In the genomic region with DNA sequence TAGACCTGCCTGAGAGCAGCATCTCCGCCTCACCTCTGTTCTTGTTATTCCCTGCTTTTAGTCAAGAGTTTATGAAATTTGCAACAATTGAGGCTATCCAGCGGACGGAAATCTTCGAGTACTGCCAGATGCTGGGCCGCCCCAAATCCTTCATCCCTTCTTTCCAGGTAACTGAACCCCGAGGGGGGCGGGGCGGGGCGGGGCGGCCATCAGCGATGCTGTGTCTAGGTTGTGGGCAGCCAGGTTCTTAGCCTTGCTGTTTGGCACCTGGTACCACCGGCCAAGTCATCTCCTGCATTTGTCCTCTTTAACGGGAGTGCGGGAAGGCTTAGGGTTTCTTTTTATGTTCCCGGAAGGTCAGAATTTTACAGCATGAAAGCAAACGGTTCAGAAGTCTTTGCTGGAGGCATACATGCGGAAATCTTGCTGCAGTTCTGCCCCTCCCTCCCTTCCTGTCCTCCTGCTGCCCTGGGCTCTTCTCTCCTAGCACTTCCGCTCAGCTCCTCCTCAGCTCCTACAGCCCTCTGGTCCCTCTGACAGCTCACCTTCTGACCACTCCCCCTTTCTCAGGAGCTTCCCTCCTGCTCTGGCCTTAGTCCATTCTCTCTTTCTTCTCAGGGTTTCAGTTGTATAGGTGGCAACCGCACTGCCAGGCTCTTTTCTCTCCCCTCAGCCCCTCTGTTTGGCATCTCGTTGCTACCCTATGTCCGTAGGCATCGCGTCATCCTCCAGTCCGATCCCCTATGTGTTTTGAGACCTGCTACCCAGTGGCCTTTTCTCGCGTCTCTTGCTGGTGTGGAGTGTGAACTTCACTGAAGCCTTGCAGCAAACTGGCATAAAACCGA, we compare ENCODE assay signal across 7 mouse cellular contexts. TPM values are rescaled to one million over a fixed set of nuclear protein-coding genes. Genes with fewer than 3 reads are reported as not detected.
DNase-seq lines count a peak whose midpoint lies in the region; ATAC-seq lines count a peak whose summit lies in the region.

No protein-coding gene starts in this region.

- 24% methylated on average over 27 of the region's 27 CpGs for WGBS in lung, embryonic 15.5 days
- WGBS in forebrain, embryonic 11.5 days = 24% methylated on average over 27 of the region's 27 CpGs
- 28% methylated on average over 27 of the region's 27 CpGs for WGBS in intestine, embryonic 15.5 days
- whole genome bisulfite sequencing in neural tube, embryonic 12.5 days = 31% methylated on average over 27 of the region's 27 CpGs

- DNase-seq in lung, postnatal 36 days = no peak
- peak; percentile 47 for DNase-seq in forebrain, embryonic 11.5 days (ENCODE audit: low spot score)
- no peak for DNase-seq in yolk sac, embryonic 10.5 days (ENCODE audit: low spot score)
- no peak for DNase-seq in gastrocnemius, adult 18-20 months (ENCODE audit: low spot score)

- H3K4me3 ChIP-seq in lung, embryonic 15.5 days = peak overlapping the region; percentile 22
- no peak overlapping the region for H3K4me3 ChIP-seq in forebrain, embryonic 11.5 days (ENCODE audit: low read depth, low read length)
- H3K4me3 ChIP-seq in intestine, embryonic 15.5 days (replicated peaks) = peak overlapping the region; percentile 19
- H3K4me3 ChIP-seq in neural tube, embryonic 12.5 days = no peak overlapping the region

- H3K36me3 ChIP-seq in lung, embryonic 15.5 days = no peaks in the 10 kb centered on the region
- no peaks in the 10 kb centered on the region for H3K36me3 ChIP-seq in forebrain, embryonic 11.5 days (ENCODE audit: control insufficient read depth, insufficient read depth, low read length)
- H3K36me3 ChIP-seq in intestine, embryonic 15.5 days = 0 out of 2 replicates have a peak, but pooled peaks cover 8% of the 10 kb centered on the region
- H3K36me3 ChIP-seq in neural tube, embryonic 12.5 days = no peaks in the 10 kb centered on the region

- H3K9me3 ChIP-seq in lung, embryonic 15.5 days = no peaks in the 10 kb centered on the region
- no peaks in the 10 kb centered on the region for H3K9me3 ChIP-seq in forebrain, embryonic 11.5 days (ENCODE audit: control insufficient read depth, low read length)
- no peaks in the 10 kb centered on the region for H3K9me3 ChIP-seq in intestine, embryonic 15.5 days
- H3K9me3 ChIP-seq in neural tube, embryonic 12.5 days = no peaks in the 10 kb centered on the region

- ATAC-seq in lung, embryonic 15.5 days (ENCODE audit: borderline replicate concordance, extremely low read depth, low FRiP score, low TSS enrichment) = peak; percentile 55; the same call in 1 of the 2 replicates
- no peak for ATAC-seq in forebrain, embryonic 11.5 days (replicated peaks; ENCODE audit: low FRiP score)
- no peak; the same call in 1 of the 2 replicates for ATAC-seq in intestine, embryonic 15.5 days
- no peak for ATAC-seq in neural tube, embryonic 12.5 days (ENCODE audit: low FRiP score, low read depth)

- H3K4me2 ChIP-seq in lung, embryonic 15.5 days = peak overlapping the region; percentile 56
- H3K4me2 ChIP-seq in forebrain, embryonic 11.5 days (ENCODE audit: low read depth, low read length, severe bottlenecking) = 0 out of 2 replicates have a peak overlapping the region, but pooled peaks have one; percentile 31
- peak overlapping the region; percentile 51 for H3K4me2 ChIP-seq in intestine, embryonic 15.5 days (replicated peaks)
- peak overlapping the region; percentile 44 for H3K4me2 ChIP-seq in neural tube, embryonic 12.5 days (replicated peaks)

- H3K9ac ChIP-seq in lung, embryonic 15.5 days = no peak overlapping the region
- no peak overlapping the region; the same call in 1 of the 2 replicates for H3K9ac ChIP-seq in forebrain, embryonic 11.5 days (ENCODE audit: low read length)
- peak overlapping the region; percentile 30; the same call in 1 of the 2 replicates for H3K9ac ChIP-seq in intestine, embryonic 15.5 days
- H3K9ac ChIP-seq in neural tube, embryonic 12.5 days = no peak overlapping the region

- H3K4me1 ChIP-seq in lung, embryonic 15.5 days = no peaks in the 10 kb centered on the region; the same call in 1 of the 2 replicates
- peaks cover 5% of the 10 kb centered on the region; the same call in 1 of the 2 replicates for H3K4me1 ChIP-seq in forebrain, embryonic 11.5 days (replicated peaks; ENCODE audit: control insufficient read depth, insufficient read depth, low read length)
- H3K4me1 ChIP-seq in intestine, embryonic 15.5 days (replicated peaks) = peaks cover 6% of the 10 kb centered on the region; the same call in 1 of the 2 replicates
- no peaks in the 10 kb centered on the region for H3K4me1 ChIP-seq in neural tube, embryonic 12.5 days

- no peaks in the 10 kb centered on the region for H3K27me3 ChIP-seq in lung, embryonic 15.5 days
- H3K27me3 ChIP-seq in forebrain, embryonic 11.5 days (ENCODE audit: control insufficient read depth, insufficient read depth, low read length) = no peaks in the 10 kb centered on the region
- H3K27me3 ChIP-seq in intestine, embryonic 15.5 days (replicated peaks) = no peaks in the 10 kb centered on the region
- no peaks in the 10 kb centered on the region; the same call in none of the 2 replicates for H3K27me3 ChIP-seq in neural tube, embryonic 12.5 days (replicated peaks)

- no peak overlapping the region for H3K27ac ChIP-seq in lung, embryonic 15.5 days
- no peak overlapping the region for H3K27ac ChIP-seq in forebrain, embryonic 11.5 days (ENCODE audit: low read depth, low read length)
- no peak overlapping the region for H3K27ac ChIP-seq in intestine, embryonic 15.5 days
- H3K27ac ChIP-seq in neural tube, embryonic 12.5 days = no peak overlapping the region

RNA-seq across cellular contexts. Expression of gene Sec16b, which starts 48.4 kb away (rescaled TPM):
- polyA plus RNA-seq in lung, embryonic 15.5 days (2015; fragmentation: Nextera tagmentation; extraction: Ambion mirVana) = 2.1 and 2.4 TPM in 2 replicates
- polyA plus RNA-seq in forebrain, embryonic 11.5 days (2014; fragmentation: Nextera tagmentation; extraction: Ambion mirVana) = 0.68 and 0.91 TPM in 2 replicates
- polyA plus RNA-seq in intestine, embryonic 15.5 days (2015; fragmentation: Nextera tagmentation; extraction: Ambion mirVana) = 12.1 and 12.9 TPM in 2 replicates
- 1.3 and 1.4 TPM in 2 replicates for polyA plus RNA-seq in neural tube, embryonic 12.5 days (2016; fragmentation: Nextera tagmentation; extraction: Ambion mirVana)
- total RNA-seq in gastrocnemius, adult 18-20 months (2021) = under 1 TPM; 0.52 to 0.66 TPM

Comparison
In these comparisons a context has a peak if more than half of its experiments do, and no peak if none do; other contexts are left out.
1. H3K4me3 ChIP-seq: peak in lung, embryonic 15.5 days (single experiment) and intestine, embryonic 15.5 days (single experiment); none in forebrain, embryonic 11.5 days (single experiment) and neural tube, embryonic 12.5 days (single experiment).
2. Peak in every context shown above with its lines, with median percentiles within 50 percentile points of each other: H3K4me2 ChIP-seq.